Comparison of ENCODE assay signal across 25 mouse cellular contexts in genomic region chr6:41576526-41577097, GRCm38 (mm10). TPM values are rescaled to one million over a fixed set of nuclear protein-coding genes. Genes with fewer than 3 reads are reported as not detected.
A peak's percentile ranks its signal among the peaks of the same experiment; 100 is the strongest.
DNase-seq lines count a peak whose midpoint lies in the region; ATAC-seq and TF ChIP-seq lines count a peak whose summit lies in the region.
"Had no signal": no experiment of that assay in that cellular context is flagged by ENCODE, and none has a peak within 500 bp of the region (broad histone marks: within the 10 kb centered on the region; RNA-seq: fewer than 3 reads in every experiment).

No protein-coding gene starts in this region.

- no peak overlapping the region for H3K4me3 ChIP-seq in kidney, postnatal 0 days (replicated peaks; ENCODE audit: low read depth, low read length)
- no peak overlapping the region for H3K4me3 ChIP-seq in stomach, embryonic 14.5 days (ENCODE audit: low read depth, low read length)
- H3K4me3 ChIP-seq: forebrain, embryonic 15.5 days; heart, embryonic 10.5 days; hindbrain, embryonic 10.5 days; kidney, embryonic 15.5 days had no signal

- DNase-seq in kidney, postnatal 0 days (ENCODE audit: low spot score): no peak
- no peak for DNase-seq in kidney, adult 8-10 months
- peak; percentile 57 for DNase-seq in Muller cell, postnatal 12 days (ENCODE audit: inconsistent ontology term)
- DNase-seq in brain, embryonic 14.5 days (ENCODE audit: low read depth): peak; percentile 54
- no peak for DNase-seq in adrenal gland, adult 2 months
- DNase-seq in right cerebral cortex, postnatal 10 days (ENCODE audit: low spot score in 2 of 2): no peak
- DNase-seq: adrenal gland, adult 8-10 months; cerebellum, adult 9-11 months; gastrocnemius, postnatal 25 days; right cerebral cortex, postnatal 4 days; thymus, postnatal 25 days had no signal

- ATAC-seq in kidney, postnatal 0 days (replicated peaks; ENCODE audit: low FRiP score, low read depth): peak; percentile 46; the same call in 1 of the 2 replicates
- ATAC-seq in stomach, embryonic 14.5 days (ENCODE audit: insufficient number of reproducible peaks, insufficient read depth, low FRiP score, low read depth): peak; percentile 67; the same call in 1 of the 2 replicates

- H3K4me2 ChIP-seq in kidney, postnatal 0 days (ENCODE audit: low read length): no peak overlapping the region
- H3K4me2 ChIP-seq in stomach, embryonic 14.5 days (replicated peaks; ENCODE audit: low read depth, low read length): no peak overlapping the region
- H3K4me2 ChIP-seq: forebrain, embryonic 15.5 days; kidney, embryonic 15.5 days had no signal

- H3K36me3 ChIP-seq in kidney, postnatal 0 days (ENCODE audit: insufficient read depth, low read length): no peaks in the 10 kb centered on the region
- H3K36me3 ChIP-seq in stomach, embryonic 14.5 days (ENCODE audit: control insufficient read depth, insufficient read depth, low read length): no peaks in the 10 kb centered on the region
- H3K36me3 ChIP-seq: forebrain, embryonic 15.5 days; heart, embryonic 10.5 days; hindbrain, embryonic 10.5 days; kidney, embryonic 15.5 days had no signal

- H3K27ac ChIP-seq in kidney, postnatal 0 days: no peak overlapping the region
- H3K27ac ChIP-seq in stomach, embryonic 14.5 days (ENCODE audit: low read length): no peak overlapping the region; the same call in 1 of the 2 replicates
- H3K27ac ChIP-seq: forebrain, embryonic 15.5 days; heart, embryonic 10.5 days; hindbrain, embryonic 10.5 days; kidney, embryonic 15.5 days; liver, embryonic 14.5 days had no signal

- no peak for TF ChIP-seq CTCF in kidney, postnatal 0 days (IDR thresholded peaks at IDR 0.05; ENCODE audit: low read depth)
- no peak for TF ChIP-seq CTCF in brain, embryonic 14.5 days (IDR thresholded peaks at IDR 0.05; ENCODE audit: borderline replicate concordance, extremely low read depth, insufficient read depth, insufficient read length)

- H3K9ac ChIP-seq in kidney, postnatal 0 days (ENCODE audit: low read depth, low read length): no peak overlapping the region
- no peak overlapping the region for H3K9ac ChIP-seq in stomach, embryonic 14.5 days (replicated peaks; ENCODE audit: low read depth, low read length)
- H3K9ac ChIP-seq: forebrain, embryonic 15.5 days; kidney, embryonic 15.5 days; liver, embryonic 14.5 days had no signal

- no peaks in the 10 kb centered on the region for H3K9me3 ChIP-seq in kidney, postnatal 0 days (replicated peaks; ENCODE audit: low read length)
- H3K9me3 ChIP-seq in stomach, embryonic 14.5 days (ENCODE audit: control insufficient read depth, low read depth, low read length): no peaks in the 10 kb centered on the region
- H3K9me3 ChIP-seq: forebrain, embryonic 15.5 days; heart, embryonic 10.5 days; hindbrain, embryonic 10.5 days; kidney, embryonic 15.5 days had no signal

- no peaks in the 10 kb centered on the region for H3K4me1 ChIP-seq in kidney, postnatal 0 days (replicated peaks; ENCODE audit: insufficient read depth, low read length)
- H3K4me1 ChIP-seq in stomach, embryonic 14.5 days (ENCODE audit: control insufficient read depth, insufficient read depth, low read length): no peaks in the 10 kb centered on the region
- H3K4me1 ChIP-seq: heart, embryonic 10.5 days; hindbrain, embryonic 10.5 days; kidney, embryonic 15.5 days had no signal

- no peaks in the 10 kb centered on the region for H3K27me3 ChIP-seq in kidney, postnatal 0 days (ENCODE audit: insufficient read depth, low read length)
- no peaks in the 10 kb centered on the region for H3K27me3 ChIP-seq in stomach, embryonic 14.5 days (ENCODE audit: control insufficient read depth, insufficient read depth, low read length)
- H3K27me3 ChIP-seq: forebrain, embryonic 15.5 days; kidney, embryonic 15.5 days had no signal

- WGBS in kidney, postnatal 0 days: 43% methylated on average over 5 of the region's 5 CpGs
- 41% methylated on average over 5 of the region's 5 CpGs for WGBS in stomach, embryonic 14.5 days

- TF ChIP-seq POLR2A in brain, embryonic 14.5 days (IDR thresholded peaks at IDR 0.05; ENCODE audit: borderline replicate concordance, extremely low read depth, insufficient read depth, insufficient read length, poor library complexity, severe bottlenecking): no peak

RNA-seq across cellular contexts. Expression of gene Ephb6, which starts 28.7 kb away (rescaled TPM):
- polyA plus RNA-seq in kidney, postnatal 0 days (2015; fragmentation: Nextera tagmentation; extraction: Ambion mirVana): 11.8 and 11.9 TPM in 2 replicates
- 42.6 and 49.7 TPM in 2 replicates for polyA plus RNA-seq in brain, embryonic 14.5 days (2012; rRNA removed)
- 11.7 and 11.8 TPM in 2 replicates for polyA plus RNA-seq in stomach, embryonic 14.5 days (2014; fragmentation: Nextera tagmentation; extraction: Ambion mirVana)
- total RNA-seq in adrenal gland, adult 2 months (2021): 10 to 100 TPM in 1 of 2 experiments, 1 to 10 TPM in 1; 7.6 to 12.1 TPM
- 21.1 and 26.7 TPM in 2 replicates for polyA plus RNA-seq in adrenal gland, adult 2 months (2012; rRNA removed)

RNA-seq across cellular contexts. Expression of gene Prss2, which starts 55.0 kb away (rescaled TPM):
- not detected in 2 replicates for polyA plus RNA-seq in kidney, postnatal 0 days (2015; fragmentation: Nextera tagmentation; extraction: Ambion mirVana)
- polyA plus RNA-seq in brain, embryonic 14.5 days (2012; rRNA removed): 0.18 TPM in 1 of 2 replicates, not detected in the other
- 6.5 TPM in 1 of 2 replicates, not detected in the other for polyA plus RNA-seq in stomach, embryonic 14.5 days (2014; fragmentation: Nextera tagmentation; extraction: Ambion mirVana)
- total RNA-seq in adrenal gland, adult 2 months (2021): under 1 TPM in 1 of 2 experiments, not detected in 1; 0.48 TPM
- 0.35 TPM in 1 of 2 replicates, not detected in the other for polyA plus RNA-seq in adrenal gland, adult 2 months (2012; rRNA removed)
- total RNA-seq: adrenal gland, adult 8-10 months; gastrocnemius, postnatal 25 days; layer of hippocampus, adult 18-20 months; layer of hippocampus, postnatal 25 days; left cerebral cortex, postnatal 25 days; megakaryocyte-erythroid progenitor cell, adult 5-6 weeks; neutrophil, adult 5-6 weeks had no signal
- polyA plus RNA-seq: forebrain, embryonic 15.5 days; heart, embryonic 10.5 days; heart, postnatal 0 days; hindbrain, embryonic 10.5 days; kidney, embryonic 15.5 days; lung, embryonic 16.5 days; midbrain, embryonic 16.5 days had no signal

RNA-seq across cellular contexts. Expression of gene Trpv6, which starts 59.6 kb away (rescaled TPM):
- 5.7 and 5.8 TPM in 2 replicates for polyA plus RNA-seq in kidney, postnatal 0 days (2015; fragmentation: Nextera tagmentation; extraction: Ambion mirVana)
- polyA plus RNA-seq in brain, embryonic 14.5 days (2012; rRNA removed): 0.04 and 0.06 TPM in 2 replicates
- 5.7 and 6.7 TPM in 2 replicates for polyA plus RNA-seq in stomach, embryonic 14.5 days (2014; fragmentation: Nextera tagmentation; extraction: Ambion mirVana)
- not detected for total RNA-seq in adrenal gland, adult 2 months (2021)
- not detected in 2 replicates for polyA plus RNA-seq in adrenal gland, adult 2 months (2012; rRNA removed)
- total RNA-seq: gastrocnemius, postnatal 25 days; megakaryocyte-erythroid progenitor cell, adult 5-6 weeks; neutrophil, adult 5-6 weeks had no signal
- polyA plus RNA-seq: heart, postnatal 0 days had no signal

Comparison
In these comparisons a context has a peak if more than half of its experiments do, and no peak if none do; other contexts are left out.
1. DNase-seq: peak in Muller cell, postnatal 12 days (single experiment) and brain, embryonic 14.5 days (single experiment); none in kidney, postnatal 0 days (single experiment), kidney, adult 8-10 months (0 of 2), adrenal gland, adult 2 months (single experiment) and right cerebral cortex, postnatal 10 days (0 of 2).